In the genomic region with DNA sequence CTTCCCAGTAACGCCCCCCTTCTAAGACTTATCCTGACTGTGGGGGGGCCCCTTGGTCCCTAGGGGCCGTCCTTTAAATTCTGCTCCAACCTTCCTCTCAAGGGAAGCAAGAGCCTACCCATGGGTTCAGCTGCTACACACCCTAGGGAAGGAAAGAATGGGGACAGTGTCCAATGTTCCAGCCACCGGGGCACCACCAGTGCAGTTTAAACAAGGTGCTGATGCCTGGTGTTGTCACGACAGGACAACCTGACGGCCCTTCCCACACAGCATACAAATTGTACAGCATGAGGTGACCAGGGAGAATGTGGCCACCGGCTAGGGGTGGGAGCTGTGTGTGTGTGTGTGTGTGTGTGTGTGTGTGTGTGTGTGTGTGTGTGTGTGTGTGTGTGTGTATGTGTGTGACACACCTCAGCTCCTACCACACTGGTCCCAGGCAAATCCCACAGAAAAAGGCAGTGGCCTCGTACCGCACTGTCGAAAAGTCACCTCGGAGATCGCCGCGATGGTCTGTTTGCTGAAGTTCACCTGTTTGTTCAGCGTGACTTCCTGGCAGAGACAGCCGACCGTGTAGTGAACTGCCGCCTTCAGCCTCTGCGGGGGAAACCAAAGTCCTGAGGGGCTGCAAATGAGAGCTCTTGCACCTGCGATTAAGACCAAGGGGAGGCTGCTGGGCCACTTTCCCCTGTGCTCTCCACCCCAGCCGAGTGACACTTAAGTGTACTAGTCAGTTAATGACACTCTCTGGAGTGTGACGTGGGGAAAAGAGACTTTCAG, we compare ENCODE assay signal across 1 mouse cellular context.
TF ChIP-seq lines count a peak whose summit lies in the region.

No protein-coding gene starts in this region.

TF ChIP-seq in CH12.LX, 34 proteins besides CTCF, POLR2A, EP300 and RAD21:
- 0 out of 2 replicates have a peak, but pooled peaks have one; percentile 37 for TF ChIP-seq TBP (conservative IDR thresholded peaks at IDR 0.05; ENCODE audit: low read depth, low read length)
- no peak for TF ChIP-seq NELFE (IDR thresholded peaks at IDR 0.05; ENCODE audit: low read depth, low read length)
- no peak for TF ChIP-seq ZNF384 (IDR thresholded peaks at IDR 0.05; ENCODE audit: low read depth, low read length)
- 0 out of 2 replicates have a peak, but pooled peaks have one; percentile 2 for TF ChIP-seq MEF2A (IDR thresholded peaks at IDR 0.05; ENCODE audit: borderline replicate concordance, low read depth, low read length)
- no peak for TF ChIP-seq POLR2AphosphoS2 (IDR thresholded peaks at IDR 0.05; ENCODE audit: low read depth, low read length)
- no peak for TF ChIP-seq NRF1 (IDR thresholded peaks at IDR 0.05; ENCODE audit: low read depth, low read length)
- TF ChIP-seq UBTF (IDR thresholded peaks at IDR 0.05; ENCODE audit: low read depth, low read length), result no peak
- no peak for TF ChIP-seq MAFK (IDR thresholded peaks at IDR 0.05; ENCODE audit: insufficient replicate concordance, low read length)
- peak; percentile 49 for TF ChIP-seq ETS1 (conservative IDR thresholded peaks at IDR 0.05; ENCODE audit: low read depth, low read length)
- TF ChIP-seq JUND (conservative IDR thresholded peaks at IDR 0.05; ENCODE audit: low read depth, low read length), result no peak
- TF ChIP-seq HCFC1 (IDR thresholded peaks at IDR 0.05; ENCODE audit: low read depth, low read length), result no peak
- 0 out of 2 replicates have a peak, but pooled peaks have one; percentile 12 for TF ChIP-seq MXI1 (IDR thresholded peaks at IDR 0.05; ENCODE audit: low read depth, low read length)
- TF ChIP-seq BHLHE40 (IDR thresholded peaks at IDR 0.05; ENCODE audit: low read depth, low read length), result peak; percentile 70
- TF ChIP-seq MYC (IDR thresholded peaks at IDR 0.05; ENCODE audit: low read depth, low read length), result no peak
- TF ChIP-seq MAZ (IDR thresholded peaks at IDR 0.05; ENCODE audit: low read depth, low read length), result no peak
- TF ChIP-seq IRF4 (IDR thresholded peaks at IDR 0.05; ENCODE audit: low read depth, low read length), result no peak
- TF ChIP-seq E2F4 (IDR thresholded peaks at IDR 0.05; ENCODE audit: insufficient replicate concordance, low read depth, low read length), result no peak
- TF ChIP-seq TCF12 (IDR thresholded peaks at IDR 0.05; ENCODE audit: low read depth, low read length), result peak; percentile 69
- TF ChIP-seq CHD1 (IDR thresholded peaks at IDR 0.05; ENCODE audit: low read depth, low read length), result no peak
- no peak for TF ChIP-seq SMC3 (IDR thresholded peaks at IDR 0.05; ENCODE audit: low read depth, low read length)
- TF ChIP-seq ZMIZ1 (IDR thresholded peaks at IDR 0.05; ENCODE audit: low read depth, low read length), result no peak
- TF ChIP-seq ELF1 (IDR thresholded peaks at IDR 0.05; ENCODE audit: low read depth, low read length), result no peak
- TF ChIP-seq SIN3A (IDR thresholded peaks at IDR 0.05; ENCODE audit: low read length), result no peak
- TF ChIP-seq RCOR1 (conservative IDR thresholded peaks at IDR 0.05; ENCODE audit: low read depth, low read length), result no peak
- no peak for TF ChIP-seq GABPA (IDR thresholded peaks at IDR 0.05; ENCODE audit: insufficient replicate concordance, low read depth, low read length)
- TF ChIP-seq CHD2 (IDR thresholded peaks at IDR 0.05; ENCODE audit: low read length), result no peak
- no peak for TF ChIP-seq JUN (IDR thresholded peaks at IDR 0.05; ENCODE audit: insufficient read depth, low read depth, low read length)
- TF ChIP-seq MAX (IDR thresholded peaks at IDR 0.05; ENCODE audit: low read length), result peak; percentile 21; the same call in 1 of the 2 replicates
- TF ChIP-seq KAT2A (IDR thresholded peaks at IDR 0.05; ENCODE audit: insufficient replicate concordance, low read length), result no peak
- TF ChIP-seq PAX5 (IDR thresholded peaks at IDR 0.05; ENCODE audit: low read length), result no peak
- TF ChIP-seq USF1 (IDR thresholded peaks at IDR 0.05; ENCODE audit: low read depth, low read length), result no peak
- no peak for TF ChIP-seq ZKSCAN1 (IDR thresholded peaks at IDR 0.05; ENCODE audit: borderline replicate concordance, low read depth, low read length)
